Mouse (Mus musculus) heart, adult 18-20 months (tissue): ENCODE measurements around the gene Ntrk3. TPM values are rescaled to one million over a fixed set of nuclear protein-coding genes. Genes with fewer than 3 reads are reported as not detected.

Source experiments
- DNase-seq, 2 experiments: peaks; one replicate each; pipeline ENCODE4 v3.0.0; 2021 to 2022; ENCODE audit warnings: mixed read lengths in 1 of 2
- total RNA-seq, 2 experiments: library from RNA; stranded (reverse); gene quantifications; 2 replicates each; pipeline ENCODE4 v1.2.3; 2021

Ntrk3 gene
- total RNA-seq, 2 experiments from 2014 or later, result 0.97 to 3.9 TPM

GRCm38 (mm10) chr7:78720989-78721816, 16.6 kb downstream of the Ntrk3 start:
- no peak for DNase-seq

GRCm38 (mm10) chr7:78719795-78720460, 17.9 kb downstream of the Ntrk3 start:
- no peak for DNase-seq

GRCm38 (mm10) chr7:78719117-78719516, 18.7 kb downstream of the Ntrk3 start:
- DNase-seq, result no peak

- no peak for DNase-seq
Observed at GRCm38 (mm10) chr7:78718191-78718609, 19.6 kb downstream of the Ntrk3 start.

- peak in 1 of 2 experiments; percentile 14 for DNase-seq
Observed at GRCm38 (mm10) chr7:78707708-78708107, 30.1 kb downstream of the Ntrk3 start.

GRCm38 (mm10) chr7:78707122-78707521, 30.7 kb downstream of the Ntrk3 start:
- no peak for DNase-seq

GRCm38 (mm10) chr7:78702676-78703075, 35.1 kb downstream of the Ntrk3 start:
- no peak for DNase-seq

GRCm38 (mm10) chr7:78695200-78695599, 42.6 kb downstream of the Ntrk3 start:
- no peak for DNase-seq

- no peak for DNase-seq
Observed at GRCm38 (mm10) chr7:78693148-78693547, 44.7 kb downstream of the Ntrk3 start.

GRCm38 (mm10) chr7:78690956-78691355, 46.9 kb downstream of the Ntrk3 start:
- DNase-seq, result no peak

- no peak for DNase-seq
Observed at GRCm38 (mm10) chr7:78684943-78685342, 52.9 kb downstream of the Ntrk3 start.

- no peak for DNase-seq
Observed at GRCm38 (mm10) chr7:78680871-78681270, 56.9 kb downstream of the Ntrk3 start.

GRCm38 (mm10) chr7:78669407-78669806, 68.4 kb downstream of the Ntrk3 start:
- DNase-seq, result no peak

GRCm38 (mm10) chr7:78668916-78669315, 68.9 kb downstream of the Ntrk3 start:
- DNase-seq, result no peak

GRCm38 (mm10) chr7:78668003-78668635, 69.7 kb downstream of the Ntrk3 start:
- no peak for DNase-seq

GRCm38 (mm10) chr7:78660832-78661231, 77.0 kb downstream of the Ntrk3 start:
- DNase-seq, result no peak

- DNase-seq, result no peak
Observed at GRCm38 (mm10) chr7:78659846-78660245, 78.0 kb downstream of the Ntrk3 start.

- peak; percentile 53 to 54 for DNase-seq
Observed at GRCm38 (mm10) chr7:78658026-78658425, 79.8 kb downstream of the Ntrk3 start.

- DNase-seq, result no peak
Observed at GRCm38 (mm10) chr7:78656181-78656580, 81.6 kb downstream of the Ntrk3 start.

- no peak for DNase-seq
Observed at GRCm38 (mm10) chr7:78653686-78654085, 84.1 kb downstream of the Ntrk3 start.

- no peak for DNase-seq
Observed at GRCm38 (mm10) chr7:78652296-78652695, 85.5 kb downstream of the Ntrk3 start.

- DNase-seq, result no peak
Observed at GRCm38 (mm10) chr7:78651540-78651939, 86.3 kb downstream of the Ntrk3 start.

- no peak for DNase-seq
Observed at GRCm38 (mm10) chr7:78643667-78644066, 94.1 kb downstream of the Ntrk3 start.
